ENCODE assay signal across 12 mouse cellular contexts in the genomic region with DNA sequence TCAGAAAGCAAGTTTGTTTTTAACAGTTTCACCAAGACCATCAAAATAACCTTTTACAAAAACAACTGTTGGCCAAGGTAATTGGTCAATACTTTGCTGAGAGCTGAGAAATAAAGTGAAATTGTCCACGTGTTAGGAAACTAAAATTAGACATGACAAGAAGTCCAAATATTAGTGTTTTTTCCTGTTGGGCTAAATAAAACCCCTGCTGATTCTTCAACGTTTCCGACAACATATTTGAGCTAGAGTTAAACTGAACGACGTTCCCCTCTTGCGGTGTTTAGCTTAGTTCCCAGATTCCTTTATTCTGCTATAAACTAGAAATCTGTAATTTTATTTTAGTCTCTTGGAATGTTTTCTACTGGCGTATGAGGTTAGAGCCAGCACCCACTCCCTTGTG.
"Had no signal": no experiment of that assay in that cellular context is flagged by ENCODE, and none has a peak within 500 bp of the region (broad histone marks: within the 10 kb centered on the region; RNA-seq: fewer than 3 reads in every experiment).

No protein-coding gene starts in this region.

- H3K36me3 ChIP-seq: liver, embryonic 12.5 days; liver, embryonic 15.5 days; lung, embryonic 15.5 days had no signal

- H3K27ac ChIP-seq: liver, embryonic 12.5 days; liver, embryonic 15.5 days; lung, embryonic 15.5 days had no signal

- H3K9me3 ChIP-seq: liver, embryonic 12.5 days; liver, embryonic 15.5 days; lung, embryonic 15.5 days; megakaryocyte, embryonic 14.5 days had no signal

- H3K4me1 ChIP-seq: liver, embryonic 12.5 days; liver, embryonic 15.5 days had no signal

- DNase-seq: kidney, adult 18-20 months; kidney, postnatal 14 days; lung, adult 18-20 months; lung, postnatal 10 days; lung, postnatal 36 days; midbrain, embryonic 14.5 days; thymus, adult 18-20 months; thymus, postnatal 36 days had no signal

- H3K27me3 ChIP-seq: liver, embryonic 12.5 days; liver, embryonic 15.5 days; lung, embryonic 15.5 days had no signal

- H3K4me3 ChIP-seq: liver, embryonic 12.5 days; liver, embryonic 15.5 days; lung, embryonic 15.5 days; megakaryocyte, embryonic 14.5 days had no signal
